24 mouse cellular contexts compared by ENCODE assay signal in the genomic region with DNA sequence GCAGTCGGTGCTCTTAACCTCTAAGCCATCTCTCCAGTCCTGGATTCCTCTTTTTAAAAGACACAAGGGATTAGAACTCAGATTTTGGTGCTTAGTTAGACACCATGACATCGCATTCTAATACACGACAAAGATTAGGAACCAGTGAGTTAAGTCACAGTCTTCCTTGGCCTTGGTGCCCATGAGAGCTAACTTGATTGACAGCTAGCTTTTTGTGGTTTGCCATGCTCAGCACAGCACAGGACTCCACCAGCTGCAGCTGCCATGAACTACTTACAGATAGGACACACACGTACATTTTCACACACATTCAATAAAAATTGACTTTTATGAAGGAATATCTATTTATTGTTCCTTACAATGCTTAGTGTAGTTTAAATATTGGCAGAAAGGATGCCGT.
DNase-seq lines count a peak whose midpoint lies in the region; ATAC-seq and TF ChIP-seq lines count a peak whose summit lies in the region.
"Had no signal": no experiment of that assay in that cellular context is flagged by ENCODE, and none has a peak within 500 bp of the region (broad histone marks: within the 10 kb centered on the region; RNA-seq: fewer than 3 reads in every experiment).

No protein-coding gene starts in this region.

- no peak overlapping the region for H3K27ac ChIP-seq in heart, adult 2 months
- H3K27ac ChIP-seq: embryonic facial prominence, embryonic 10.5 days; embryonic facial prominence, embryonic 12.5 days; forebrain, embryonic 13.5 days; forebrain, embryonic 15.5 days had no signal

- TF ChIP-seq POLR2A in heart, adult 2 months (IDR thresholded peaks at IDR 0.05; ENCODE audit: insufficient read depth, low read depth, low read length), result no peak

- H3K4me3 ChIP-seq in heart, adult 2 months, result no peak overlapping the region
- H3K4me3 ChIP-seq: embryonic facial prominence, embryonic 10.5 days; embryonic facial prominence, embryonic 12.5 days; forebrain, embryonic 13.5 days; forebrain, embryonic 15.5 days had no signal

- H3K9ac ChIP-seq in heart, adult 2 months (ENCODE audit: low read depth, low read length), result no peak overlapping the region
- H3K9ac ChIP-seq: forebrain, embryonic 13.5 days; forebrain, embryonic 15.5 days; forebrain, postnatal 0 days had no signal

- H3K36me3 ChIP-seq in heart, adult 2 months (ENCODE audit: control insufficient read depth, insufficient read depth, low read length), result no peaks in the 10 kb centered on the region
- H3K36me3 ChIP-seq: embryonic facial prominence, embryonic 10.5 days; embryonic facial prominence, embryonic 12.5 days; forebrain, embryonic 15.5 days; G1E had no signal

- H3K27me3 ChIP-seq in heart, adult 2 months (ENCODE audit: control insufficient read depth, insufficient read depth, low read length), result no peaks in the 10 kb centered on the region; the same call in 1 of the 2 replicates
- H3K27me3 ChIP-seq: CH12.LX; embryonic facial prominence, embryonic 12.5 days; forebrain, embryonic 13.5 days; forebrain, embryonic 15.5 days; Patski had no signal

- intact Hi-C loops in heart, adult 2 months (cut with DNase I), result no loop called here

- TF ChIP-seq CTCF in heart, adult 2 months (IDR thresholded peaks at IDR 0.05), result no peak

- no peaks in the 10 kb centered on the region for H3K4me1 ChIP-seq in heart, adult 2 months (ENCODE audit: control insufficient read depth, insufficient read depth, low read length)
- H3K4me1 ChIP-seq: embryonic facial prominence, embryonic 10.5 days; embryonic facial prominence, embryonic 12.5 days; forebrain, embryonic 13.5 days; forebrain, embryonic 15.5 days had no signal

- no peak for TF ChIP-seq EP300 in heart, adult 2 months (IDR thresholded peaks at IDR 0.05; ENCODE audit: insufficient read depth, low read depth, low read length)

- ATAC-seq in common myeloid progenitor, adult 5-6 weeks (replicated peaks; ENCODE audit: low read depth, poor library complexity, severe bottlenecking), result peak; percentile 55
- peak; percentile 54 for ATAC-seq in megakaryocyte progenitor cell, adult 5-6 weeks (replicated peaks; ENCODE audit: poor library complexity)
- ATAC-seq: CD4-positive, CD25-positive, alpha-beta regulatory T cell, adult 4 months; forebrain, embryonic 13.5 days; forebrain, embryonic 15.5 days; forebrain, postnatal 0 days; Patski had no signal

- DNase-seq in 416B (ENCODE audit: low read depth), result peak; percentile 71
- DNase-seq in ovary, postnatal 14 days (ENCODE audit: low spot score), result no peak
- no peak for DNase-seq in urinary bladder, adult 18-20 months (ENCODE audit: low spot score in 2 of 2)
- DNase-seq in heart, adult 2 months, result no peak
- DNase-seq: adrenal gland, adult 8-10 months; adrenal gland, postnatal 25 days; B cell, adult 2 months; cerebellum, adult 11 months; cerebellum, adult 18-20 months; cerebellum, adult 8-10 months; cerebellum, adult 9-11 months; cerebellum, postnatal 14 days; cerebellum, postnatal 36 days; forebrain, postnatal 0 days had no signal

- WGBS in heart, adult 2 months, result 89% methylated on average over 5 of the region's 5 CpGs

- H3K79me2 ChIP-seq in heart, adult 2 months (replicated peaks; ENCODE audit: control insufficient read depth, insufficient read depth, low read length), result no peaks in the 10 kb centered on the region
